Mouse (Mus musculus) CH12.LX (cell line): Measurements from ENCODE around the gene Spag17. TPM values are rescaled to one million over a fixed set of nuclear protein-coding genes. Genes with fewer than 3 reads are reported as not detected.
A peak's percentile ranks its signal among the peaks of the same experiment; 100 is the strongest.

Source experiments
- DNase-seq: peaks from one replicate; pipeline ENCODE4 v3.0.0-alpha.2; 2013; ENCODE audit errors: extremely low read depth
- H3K27ac ChIP-seq: 2 replicates; pipeline ENCODE4 v1.5.1; 2012; ENCODE audit warnings: low read depth, mild to moderate bottlenecking, control low read depth, moderate library complexity; ENCODE audit not compliant: insufficient read depth
- H3K27me3 ChIP-seq: replicated peaks from 2 replicates; pipeline ENCODE3; 2012; ENCODE audit warnings: inconsistent platforms
- H3K36me3 ChIP-seq, 2 experiments: replicated peaks in 1 of 2; 2 replicates each; pipeline versions ENCODE3 to v1.6.1; 2012; ENCODE audit warnings: inconsistent platforms in 1 of 2, low read length in 1 of 2, mild to moderate bottlenecking in 1 of 2, mixed read lengths in 1 of 2, moderate library complexity in 1 of 2; ENCODE audit not compliant: control insufficient read depth in 1 of 2, insufficient read depth in 1 of 2
- H3K4me1 ChIP-seq, 2 experiments: 2 replicates each; pipeline ENCODE4 v1.6.1; 2012; ENCODE audit warnings: inconsistent platforms in 1 of 2, moderate library complexity in 1 of 2; ENCODE audit not compliant: insufficient read depth in 2 of 2, control insufficient read depth in 1 of 2
- H3K4me2 ChIP-seq: 2 replicates; pipeline ENCODE4 v1.6.1; 2012; ENCODE audit warnings: low read depth, mild to moderate bottlenecking, control low read depth; ENCODE audit not compliant: poor library complexity, insufficient read depth, severe bottlenecking
- H3K4me3 ChIP-seq, 3 experiments: fragments of 150-350 bp in 1 of 3; sonication (generic) in 1 of 3; replicated peaks in 1 of 3; 2 replicates each; pipeline versions ENCODE3 to v1.5.1; 2011 to 2012; ENCODE audit warnings: low read depth in 2 of 3, low read length in 2 of 3, mild to moderate bottlenecking in 2 of 3, moderate library complexity in 2 of 3, control low read depth in 1 of 3, improper control_type of control experiment in 1 of 3, inconsistent platforms in 1 of 3, mixed read lengths in 1 of 3; ENCODE audit not compliant: poor library complexity in 1 of 3
- H3K79me2 ChIP-seq: replicated peaks from 2 replicates; pipeline ENCODE4 v1.6.1; 2012; ENCODE audit warnings: mild to moderate bottlenecking, moderate library complexity; ENCODE audit not compliant: control insufficient read depth, poor library complexity, insufficient read depth, severe bottlenecking; ENCODE audit errors: extremely low read depth
- H3K9ac ChIP-seq: 2 replicates; pipeline ENCODE4 v1.6.1; 2012; ENCODE audit warnings: low read depth, mild to moderate bottlenecking, control low read depth, moderate library complexity; ENCODE audit not compliant: insufficient read depth
- H3K9me3 ChIP-seq: replicated peaks from 2 replicates; pipeline ENCODE3; 2012; ENCODE audit warnings: low read length, inconsistent platforms, mixed read lengths
- CHD2 ChIP-seq: IDR thresholded peaks from 2 replicates; pipeline ENCODE4 v1.6.1; 2011; ENCODE audit warnings: low read length, improper control_type of control experiment
- CTCF ChIP-seq, 2 experiments: IDR thresholded peaks in 1 of 2; conservative IDR thresholded peaks in 1 of 2; 2 replicates each; pipeline ENCODE4 v1.5.1; 2011 to 2012; ENCODE audit warnings: low read depth in 2 of 2, low read length in 2 of 2, improper control_type of control experiment in 1 of 2, inconsistent platforms in 1 of 2, mild to moderate bottlenecking in 1 of 2, moderate library complexity in 1 of 2
- E2F4 ChIP-seq: IDR thresholded peaks from 2 replicates; pipeline ENCODE4 v1.6.1; 2011; ENCODE audit warnings: low read depth, low read length, improper control_type of control experiment; ENCODE audit not compliant: insufficient replicate concordance
- ELF1 ChIP-seq: IDR thresholded peaks from 2 replicates; pipeline ENCODE4 v1.6.1; 2014; ENCODE audit warnings: low read depth, mild to moderate bottlenecking, inconsistent platforms, low read length, improper control_type of control experiment
- EP300 ChIP-seq: IDR thresholded peaks from 2 replicates; pipeline ENCODE4 v1.6.1; 2011; ENCODE audit warnings: low read length, improper control_type of control experiment
- ETS1 ChIP-seq: conservative IDR thresholded peaks from 2 replicates; pipeline ENCODE4 v1.6.1; 2012; ENCODE audit warnings: low read depth, mild to moderate bottlenecking, inconsistent platforms, low read length, improper control_type of control experiment, moderate library complexity
- HCFC1 ChIP-seq: IDR thresholded peaks from 2 replicates; pipeline ENCODE4 v1.6.1; 2012; ENCODE audit warnings: low read depth, mild to moderate bottlenecking, inconsistent platforms, low read length, improper control_type of control experiment
- IRF4 ChIP-seq: IDR thresholded peaks from 2 replicates; pipeline ENCODE4 v1.6.1; 2014; ENCODE audit warnings: low read depth, mild to moderate bottlenecking, inconsistent platforms, low read length, improper control_type of control experiment
- JUN ChIP-seq: IDR thresholded peaks from 2 replicates; pipeline ENCODE4 v1.6.1; 2011; ENCODE audit warnings: low read depth, mild to moderate bottlenecking, low read length, improper control_type of control experiment, moderate library complexity; ENCODE audit not compliant: insufficient read depth
- JUND ChIP-seq: conservative IDR thresholded peaks from 2 replicates; pipeline ENCODE4 v1.6.1; 2011; ENCODE audit warnings: low read depth, low read length, improper control_type of control experiment
- MAFK ChIP-seq: IDR thresholded peaks from 2 replicates; pipeline ENCODE4 v1.6.1; 2011; ENCODE audit warnings: low read length, improper control_type of control experiment; ENCODE audit not compliant: insufficient replicate concordance
- MAX ChIP-seq: IDR thresholded peaks from 2 replicates; pipeline ENCODE4 v1.6.1; 2011; ENCODE audit warnings: low read length, improper control_type of control experiment
- MAZ ChIP-seq: IDR thresholded peaks from 2 replicates; pipeline ENCODE4 v1.6.1; 2012; ENCODE audit warnings: low read depth, mild to moderate bottlenecking, inconsistent platforms, low read length, improper control_type of control experiment, moderate library complexity
- MXI1 ChIP-seq: IDR thresholded peaks from 2 replicates; pipeline ENCODE4 v1.6.1; 2011; ENCODE audit warnings: mild to moderate bottlenecking, low read depth, low read length, improper control_type of control experiment
- MYC ChIP-seq: IDR thresholded peaks from 2 replicates; pipeline ENCODE4 v1.6.1; 2011; ENCODE audit warnings: low read depth, mild to moderate bottlenecking, improper control_type of control experiment, low read length
- NRF1 ChIP-seq: IDR thresholded peaks from 2 replicates; pipeline ENCODE4 v1.6.1; 2014; ENCODE audit warnings: low read depth, mild to moderate bottlenecking, inconsistent platforms, low read length, improper control_type of control experiment, moderate library complexity
- PAX5 ChIP-seq: IDR thresholded peaks from 2 replicates; pipeline ENCODE4 v1.6.1; 2012; ENCODE audit warnings: low read length, inconsistent platforms, mixed read lengths
- POLR2AphosphoS2 ChIP-seq: IDR thresholded peaks from 2 replicates; pipeline ENCODE4 v1.6.1; 2011; ENCODE audit warnings: low read depth, low read length, improper control_type of control experiment
- RAD21 ChIP-seq: IDR thresholded peaks from 2 replicates; pipeline ENCODE4 v1.6.1; 2011; ENCODE audit warnings: low read depth, mild to moderate bottlenecking, low read length, improper control_type of control experiment, moderate library complexity
- RCOR1 ChIP-seq: conservative IDR thresholded peaks from 2 replicates; pipeline ENCODE4 v1.6.1; 2012; ENCODE audit warnings: low read depth, mild to moderate bottlenecking, inconsistent platforms, low read length, improper control_type of control experiment
- SIN3A ChIP-seq: IDR thresholded peaks from 2 replicates; pipeline ENCODE4 v1.6.1; 2012; ENCODE audit warnings: low read length, improper control_type of control experiment, inconsistent platforms
- TBP ChIP-seq: conservative IDR thresholded peaks from 2 replicates; pipeline ENCODE4 v1.6.1; 2011; ENCODE audit warnings: low read depth, low read length, improper control_type of control experiment
- TCF12 ChIP-seq: IDR thresholded peaks from 2 replicates; pipeline ENCODE4 v1.6.1; 2014; ENCODE audit warnings: low read depth, mild to moderate bottlenecking, inconsistent platforms, low read length, improper control_type of control experiment
- USF1 ChIP-seq: IDR thresholded peaks from 2 replicates; pipeline ENCODE4 v1.6.1; 2014; ENCODE audit warnings: low read depth, mild to moderate bottlenecking, inconsistent platforms, low read length, improper control_type of control experiment
- USF2 ChIP-seq: conservative IDR thresholded peaks from 2 replicates; pipeline ENCODE4 v1.6.1; 2011; ENCODE audit warnings: low read depth, low read length, improper control_type of control experiment
- ZC3H11A ChIP-seq: IDR thresholded peaks from 2 replicates; pipeline ENCODE4 v1.6.1; 2012; ENCODE audit warnings: low read depth, mild to moderate bottlenecking, inconsistent platforms, low read length, improper control_type of control experiment
- ZMIZ1 ChIP-seq: IDR thresholded peaks from 2 replicates; pipeline ENCODE4 v1.6.1; 2012; ENCODE audit warnings: low read depth, mild to moderate bottlenecking, inconsistent platforms, low read length, improper control_type of control experiment
- ZNF384 ChIP-seq: IDR thresholded peaks from 2 replicates; pipeline ENCODE4 v1.6.1; 2012; ENCODE audit warnings: low read depth, low read length, improper control_type of control experiment, inconsistent platforms
- dilution Hi-C: fragments of 300-500 bp; cut with MboI; formaldehyde crosslinking; loops from 2 replicates; pipeline ENCODE4 v1.14.3; 2020; ENCODE audit warnings: low sequenced_read_pairs; ENCODE audit not compliant: extremely low pct_unique_long_range_greater_than_20kb, extremely low pct_ligation_motif_present
- in situ Hi-C: fragments of 300-500 bp; cut with MboI; formaldehyde crosslinking; loops from 3 replicates; pipeline ENCODE4 v1.14.3; 2019; ENCODE audit warnings: low sequenced_read_pairs, low pct_ligation_motif_present, low pct_unique_long_range_greater_than_20kb, mixed read lengths
- polyA plus RNA-seq: library from polyadenylated mRNA; unstranded; fragments of >175 nt; gene quantifications from 2 replicates; pipeline ENCODE4 v1.2.1, GENCODE M21; 2012; ENCODE audit warnings: low read depth; ENCODE audit not compliant: insufficient read length
- total RNA-seq, 2 experiments: library from RNA; depleted of rRNA; stranded (reverse); fragments of 300-350 nt in 1 of 2; fragments of >200 nt in 1 of 2; gene quantifications; 2 replicates each; pipeline ENCODE4 v1.2.3; 2012 to 2014

Spag17 gene
- total and polyA plus RNA-seq, 3 experiments: not detected

DNA sequence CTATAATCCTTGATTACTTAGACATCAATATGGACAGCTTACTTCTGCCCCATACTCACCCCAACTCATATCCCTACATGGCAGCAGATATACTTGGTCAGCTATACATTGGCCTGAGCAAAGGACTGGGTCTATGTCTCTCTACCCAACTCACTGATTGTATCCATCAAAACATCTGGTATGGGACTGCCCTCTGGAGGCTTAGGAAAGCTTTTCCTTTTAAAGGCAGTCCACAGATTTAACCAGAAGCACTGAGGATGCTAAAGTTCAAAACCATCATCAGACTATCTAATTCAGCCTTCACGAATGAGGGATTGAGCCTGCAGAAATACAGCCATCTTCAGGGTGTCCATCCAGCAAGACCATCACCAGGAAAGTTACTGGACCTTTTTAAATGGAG, 20.5 kb upstream of the Spag17 start:
- no peak overlapping the region for H3K27ac ChIP-seq
- in situ Hi-C loops: no loop called here
- no peaks in the 10 kb centered on the region for H3K9me3 ChIP-seq
- no peak overlapping the region for H3K4me3 ChIP-seq
- dilution Hi-C loops: no loop called here
- H3K4me1 ChIP-seq: no peaks in the 10 kb centered on the region
- no peaks in the 10 kb centered on the region for H3K27me3 ChIP-seq
- TF ChIP-seq RAD21: peak; percentile 19
- no peak for TF ChIP-seq CHD2
- TF ChIP-seq MAX: no peak
- no peak for TF ChIP-seq EP300
- 0 out of 4 replicates have a peak, but pooled peaks of 1 of the 2 experiments have one; percentile 14 for TF ChIP-seq CTCF (conservative IDR thresholded peaks at IDR 0.05 in 1 of 2, IDR thresholded peaks at IDR 0.05 in 1 of 2; ENCODE audit: low read depth in 2 of 2, low read length in 2 of 2)
- TF ChIP-seq MAFK: no peak
- TF ChIP-seq IRF4: no peak
- no peak for TF ChIP-seq ELF1
- TF ChIP-seq MAZ: no peak
- no peak for TF ChIP-seq E2F4
- TF ChIP-seq TBP: no peak
- H3K36me3 ChIP-seq: no peaks in the 10 kb centered on the region
- H3K4me2 ChIP-seq: no peak overlapping the region
- H3K79me2 ChIP-seq: no peaks in the 10 kb centered on the region
- no peak overlapping the region for H3K9ac ChIP-seq
- DNase-seq: no peak

DNA sequence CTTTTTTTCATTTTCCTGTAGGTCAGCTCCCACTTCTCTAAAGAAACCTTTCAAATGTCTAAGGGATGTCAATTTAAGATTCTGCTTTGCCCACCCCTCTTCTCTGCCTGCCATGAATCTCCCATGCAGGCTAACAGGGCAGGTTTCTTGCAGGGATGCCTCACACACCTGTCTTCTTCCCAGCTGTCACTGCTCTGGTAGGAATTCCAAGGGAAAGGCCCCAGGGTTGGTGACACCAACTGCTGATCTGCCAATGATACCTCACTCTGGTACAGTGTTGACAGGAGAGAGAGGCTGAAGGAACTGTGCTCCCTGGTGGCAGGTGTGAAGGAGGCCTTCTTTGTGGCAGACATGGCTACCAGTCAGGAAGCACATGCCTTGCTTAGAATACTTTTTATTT, 10.1 kb upstream of the Spag17 start:
- H3K4me2 ChIP-seq: no peak overlapping the region
- dilution Hi-C loops: no loop called here

More for the DNA sequence above, 10.1 kb upstream of the Spag17 start:
- H3K36me3 ChIP-seq: no peaks in the 10 kb centered on the region
- DNase-seq: no peak
- no peak overlapping the region for H3K4me3 ChIP-seq
- in situ Hi-C loops: no loop called here
- H3K9ac ChIP-seq: no peak overlapping the region
- H3K27ac ChIP-seq: no peak overlapping the region
- no peaks in the 10 kb centered on the region for H3K4me1 ChIP-seq
- TF ChIP-seq MAX (no peak), ZNF384 (no peak), RCOR1 (no peak), JUN (no peak), JUND (no peak), TBP (no peak), ETS1 (no peak), POLR2AphosphoS2 (no peak), HCFC1 (no peak), PAX5 (no peak), ZMIZ1 (no peak), EP300 (no peak), USF1 (no peak), SIN3A (no peak), MYC (no peak), USF2 (no peak), ZC3H11A (no peak), MXI1 (no peak), NRF1 (no peak), TCF12 (no peak)
- no peaks in the 10 kb centered on the region for H3K27me3 ChIP-seq
- no peaks in the 10 kb centered on the region for H3K9me3 ChIP-seq
- H3K79me2 ChIP-seq: no peaks in the 10 kb centered on the region
